8 mouse cellular contexts compared by ENCODE assay signal in genomic region chr2:91285885-91286505, GRCm38 (mm10). TPM values are rescaled to one million over a fixed set of nuclear protein-coding genes. Genes with fewer than 3 reads are reported as not detected.
DNase-seq lines count a peak whose midpoint lies in the region; ATAC-seq lines count a peak whose summit lies in the region.

No protein-coding gene starts in this region.

- no peaks in the 10 kb centered on the region for H3K36me3 ChIP-seq in kidney, embryonic 16.5 days (ENCODE audit: insufficient read depth, low read length)
- peaks cover 17% of the 10 kb centered on the region for H3K36me3 ChIP-seq in forebrain, embryonic 13.5 days (ENCODE audit: poor library complexity, severe bottlenecking)
- H3K36me3 ChIP-seq in limb, embryonic 11.5 days (ENCODE audit: control insufficient read depth, insufficient read depth, low read length) = no peaks in the 10 kb centered on the region

- no peak for ATAC-seq in kidney, embryonic 16.5 days (ENCODE audit: low FRiP score, low TSS enrichment)
- peak; percentile 41 for ATAC-seq in forebrain, embryonic 13.5 days
- no peak for ATAC-seq in limb, embryonic 11.5 days (ENCODE audit: insufficient number of reproducible peaks, low FRiP score, low TSS enrichment, low read depth)

- WGBS in kidney, embryonic 16.5 days = 15% methylated on average over 7 of the region's 7 CpGs
- WGBS in forebrain, embryonic 13.5 days = 13% methylated on average over 7 of the region's 7 CpGs
- WGBS in limb, embryonic 11.5 days = 15% methylated on average over 7 of the region's 7 CpGs

- no peak overlapping the region for H3K4me2 ChIP-seq in kidney, embryonic 16.5 days (replicated peaks; ENCODE audit: low read depth, low read length)
- no peak overlapping the region for H3K4me2 ChIP-seq in forebrain, embryonic 13.5 days
- H3K4me2 ChIP-seq in limb, embryonic 11.5 days (ENCODE audit: low read depth, severe bottlenecking) = no peak overlapping the region

- no peak overlapping the region for H3K27ac ChIP-seq in kidney, embryonic 16.5 days (ENCODE audit: low read length)
- no peak overlapping the region for H3K27ac ChIP-seq in forebrain, embryonic 13.5 days
- no peak overlapping the region for H3K27ac ChIP-seq in limb, embryonic 11.5 days (replicated peaks; ENCODE audit: low read depth, low read length)

- no peak overlapping the region for H3K9ac ChIP-seq in kidney, embryonic 16.5 days (replicated peaks; ENCODE audit: low read length)
- no peak overlapping the region for H3K9ac ChIP-seq in forebrain, embryonic 13.5 days
- no peak overlapping the region for H3K9ac ChIP-seq in limb, embryonic 11.5 days (ENCODE audit: low read length)

- peaks cover 5% of the 10 kb centered on the region; the same call in 1 of the 2 replicates for H3K4me1 ChIP-seq in kidney, embryonic 16.5 days (ENCODE audit: insufficient read depth, low read length)
- H3K4me1 ChIP-seq in forebrain, embryonic 13.5 days = peaks cover 20% of the 10 kb centered on the region
- peaks cover 4% of the 10 kb centered on the region for H3K4me1 ChIP-seq in limb, embryonic 11.5 days (ENCODE audit: control insufficient read depth, insufficient read depth, low read length)

- no peaks in the 10 kb centered on the region for H3K27me3 ChIP-seq in kidney, embryonic 16.5 days (ENCODE audit: insufficient read depth, low read length)
- H3K27me3 ChIP-seq in forebrain, embryonic 13.5 days = no peaks in the 10 kb centered on the region
- no peaks in the 10 kb centered on the region for H3K27me3 ChIP-seq in limb, embryonic 11.5 days (ENCODE audit: control insufficient read depth, insufficient read depth, low read length)

- peak; percentile 80 for DNase-seq in kidney, adult 18-20 months
- DNase-seq in c-Kit-positive CD71-positive TER-119-negative erythroid progenitor cells, embryonic 14.5 days (ENCODE audit: low read depth) = peak; percentile 62
- DNase-seq in induced T-regulatory cell, adult 2 months (ENCODE audit: low read depth) = peak; percentile 73
- peak; percentile 88 for DNase-seq in limb, embryonic 11.5 days (ENCODE audit: low spot score)
- peak; percentile 64 for DNase-seq in naive thymus-derived CD4-positive, alpha-beta T cell, adult 2 months (ENCODE audit: low read depth)
- peak; percentile 61 for DNase-seq in testis, postnatal 14 days (ENCODE audit: low spot score)

- H3K9me3 ChIP-seq in kidney, embryonic 16.5 days (ENCODE audit: low read length) = no peaks in the 10 kb centered on the region
- no peaks in the 10 kb centered on the region for H3K9me3 ChIP-seq in forebrain, embryonic 13.5 days (replicated peaks)
- no peaks in the 10 kb centered on the region for H3K9me3 ChIP-seq in limb, embryonic 11.5 days (ENCODE audit: control insufficient read depth, low read length)

- H3K4me3 ChIP-seq in kidney, embryonic 16.5 days (ENCODE audit: low read length) = no peak overlapping the region
- H3K4me3 ChIP-seq in forebrain, embryonic 13.5 days = no peak overlapping the region
- H3K4me3 ChIP-seq in limb, embryonic 11.5 days (ENCODE audit: low read depth, low read length) = no peak overlapping the region

RNA-seq across cellular contexts. Expression of gene Arfgap2, which starts 21.2 kb away (rescaled TPM):
- 92.9 and 96.5 TPM in 2 replicates for polyA plus RNA-seq in kidney, embryonic 16.5 days (2015; fragmentation: Nextera tagmentation; extraction: Ambion mirVana)
- 78.4 and 84.3 TPM in 2 replicates for polyA plus RNA-seq in forebrain, embryonic 13.5 days (2015; fragmentation: Nextera tagmentation; extraction: Ambion mirVana)
- polyA plus RNA-seq in limb, embryonic 11.5 days (2014; fragmentation: Nextera tagmentation; extraction: Ambion mirVana) = 89.4 and 100 TPM in 2 replicates

RNA-seq across cellular contexts. Expression of gene Pacsin3, which starts 30.2 kb away (rescaled TPM):
- polyA plus RNA-seq in kidney, embryonic 16.5 days (2015; fragmentation: Nextera tagmentation; extraction: Ambion mirVana) = 47.7 and 49.6 TPM in 2 replicates
- 23.4 and 26.5 TPM in 2 replicates for polyA plus RNA-seq in forebrain, embryonic 13.5 days (2015; fragmentation: Nextera tagmentation; extraction: Ambion mirVana)
- polyA plus RNA-seq in limb, embryonic 11.5 days (2014; fragmentation: Nextera tagmentation; extraction: Ambion mirVana) = 29.5 and 31.8 TPM in 2 replicates

RNA-seq across cellular contexts. Expression of gene Ddb2, which starts 49.2 kb away (rescaled TPM):
- polyA plus RNA-seq in kidney, embryonic 16.5 days (2015; fragmentation: Nextera tagmentation; extraction: Ambion mirVana) = 16.2 and 20.6 TPM in 2 replicates
- 11.8 and 12.0 TPM in 2 replicates for polyA plus RNA-seq in forebrain, embryonic 13.5 days (2015; fragmentation: Nextera tagmentation; extraction: Ambion mirVana)
- 16.3 and 18.5 TPM in 2 replicates for polyA plus RNA-seq in limb, embryonic 11.5 days (2014; fragmentation: Nextera tagmentation; extraction: Ambion mirVana)
